Mouse (Mus musculus) lung, embryonic 15.5 days (tissue): ENCODE results near the gene Apol7a. TPM values are rescaled to one million over a fixed set of nuclear protein-coding genes. Genes with fewer than 3 reads are reported as not detected.

ENCODE experiments used
- ATAC-seq: fragments of 200-750 bp; cut with Nextera tagmentation; 2 replicates; pipeline ENCODE4 v1.8.0; 2017; ENCODE audit warnings: moderate number of reproducible peaks, borderline replicate concordance; ENCODE audit not compliant: low FRiP score, low TSS enrichment; ENCODE audit errors: extremely low read depth
- H3K27ac ChIP-seq: fragments of 300-500 bp; sonication (generic); 2 replicates; pipeline ENCODE4 v1.5.1; 2015; ENCODE audit warnings: moderate library complexity, mild to moderate bottlenecking, inconsistent platforms
- H3K27me3 ChIP-seq: fragments of 300-500 bp; sonication (generic); 2 replicates; pipeline ENCODE4 v1.6.1; 2015; ENCODE audit warnings: inconsistent platforms
- H3K36me3 ChIP-seq: fragments of 300-500 bp; sonication (generic); 2 replicates; pipeline ENCODE4 v1.6.1; 2015; ENCODE audit warnings: inconsistent platforms
- H3K4me1 ChIP-seq: fragments of 300-500 bp; sonication (generic); 2 replicates; pipeline ENCODE4 v1.6.1; 2015; ENCODE audit warnings: inconsistent platforms
- H3K4me2 ChIP-seq: fragments of 300-500 bp; sonication (generic); 2 replicates; pipeline ENCODE4 v1.6.1; 2015; ENCODE audit warnings: inconsistent platforms, mild to moderate bottlenecking, moderate library complexity
- H3K4me3 ChIP-seq: fragments of 300-500 bp; sonication (generic); 2 replicates; pipeline ENCODE4 v1.5.1; 2015; ENCODE audit warnings: mild to moderate bottlenecking, inconsistent platforms
- H3K9ac ChIP-seq: fragments of 300-500 bp; sonication (generic); 2 replicates; pipeline ENCODE4 v1.6.1; 2015; ENCODE audit warnings: inconsistent platforms
- H3K9me3 ChIP-seq: fragments of 300-500 bp; sonication (generic); 2 replicates; pipeline ENCODE4 v1.6.1; 2016; ENCODE audit warnings: inconsistent platforms
- WGBS: fragments of 180-500 bp; shearing (Covaris S2); methylation state at CpG from one replicate; pipeline ENCODE4 v1.1.7; 2015; 5-methylcytosine and 5-hydroxymethylcytosine counted together
- polyA plus RNA-seq: library from polyadenylated mRNA; unstranded; fragments of >200 nt; fragmentation: Nextera tagmentation; extraction: Ambion mirVana; gene quantifications from 2 replicates; pipeline ENCODE4 v1.2.1, GENCODE M21; 2015

Apol7a gene
- polyA plus RNA-seq, 1 experiment from 2014 or later: 0.09 TPM

DNA sequence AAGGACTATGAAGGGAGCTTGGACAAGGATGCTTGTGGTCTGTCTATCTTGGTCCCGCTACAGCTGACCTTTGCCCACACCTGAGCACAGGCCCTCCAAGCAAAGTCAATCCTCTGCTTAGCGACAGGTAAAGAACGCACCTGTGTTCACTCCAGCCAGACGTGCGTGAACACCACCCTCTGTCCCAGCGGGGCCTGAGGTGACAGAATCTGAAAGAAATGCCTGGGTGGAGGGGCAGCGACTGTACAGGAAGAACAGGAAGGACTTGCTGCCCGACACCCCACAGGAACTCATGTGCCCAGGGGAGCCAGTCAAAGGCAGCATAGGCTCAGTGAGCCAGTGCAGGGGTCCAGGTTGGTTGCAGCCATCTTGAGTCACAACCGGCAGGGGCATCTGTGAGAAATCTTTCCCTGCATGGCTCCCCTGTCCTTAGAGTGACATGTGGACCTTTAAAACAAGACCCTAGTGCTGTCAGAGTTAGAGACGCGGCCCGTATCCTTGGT is 30.0 kb downstream of the Apol7a start:
- no peaks in the 10 kb centered on the region for H3K9me3 ChIP-seq
- 73% methylated on average over 12 of the region's 12 CpGs for WGBS
- no peak overlapping the region; the same call in 1 of the 2 replicates for H3K27ac ChIP-seq
- no peak overlapping the region for H3K9ac ChIP-seq
- ATAC-seq: no peak
- no peaks in the 10 kb centered on the region for H3K27me3 ChIP-seq
- H3K4me3 ChIP-seq: no peak overlapping the region
- peak overlapping the region; percentile 39 for H3K4me2 ChIP-seq
- H3K4me1 ChIP-seq: peaks cover 25% of the 10 kb centered on the region
- H3K36me3 ChIP-seq: no peaks in the 10 kb centered on the region

DNA sequence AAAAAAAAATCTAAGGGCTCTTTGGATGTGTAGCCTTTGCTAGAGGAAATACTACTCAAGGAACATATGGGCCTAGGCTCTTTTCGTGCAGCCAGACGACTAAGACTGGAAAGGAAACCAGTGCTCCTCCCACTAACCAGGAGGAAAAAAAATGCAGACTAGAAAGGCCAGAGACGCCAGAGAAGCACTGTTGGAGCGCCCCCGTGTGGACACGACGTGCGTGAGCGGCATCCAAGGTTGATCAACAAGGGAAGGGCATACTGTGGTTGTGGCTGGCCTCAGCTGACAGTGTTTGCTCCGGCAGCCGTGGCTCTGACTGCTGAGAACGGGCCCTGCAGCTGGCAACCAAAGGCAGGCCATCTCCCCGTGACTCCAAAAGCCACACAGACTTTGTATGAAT is 30.8 kb downstream of the Apol7a start:
- peak overlapping the region; percentile 97 for H3K27ac ChIP-seq
- no peaks in the 10 kb centered on the region for H3K27me3 ChIP-seq
- H3K9ac ChIP-seq: no peak overlapping the region
- H3K4me1 ChIP-seq: peaks cover 25% of the 10 kb centered on the region
- WGBS: under 1% methylated on average over 13 of the region's 13 CpGs
- H3K9me3 ChIP-seq: no peaks in the 10 kb centered on the region
- peak overlapping the region; percentile 39 for H3K4me2 ChIP-seq
- H3K4me3 ChIP-seq: 0 out of 2 replicates have a peak overlapping the region, but pooled peaks have one; percentile 2
- no peaks in the 10 kb centered on the region for H3K36me3 ChIP-seq
- peak; percentile 46; the same call in 1 of the 2 replicates for ATAC-seq

DNA sequence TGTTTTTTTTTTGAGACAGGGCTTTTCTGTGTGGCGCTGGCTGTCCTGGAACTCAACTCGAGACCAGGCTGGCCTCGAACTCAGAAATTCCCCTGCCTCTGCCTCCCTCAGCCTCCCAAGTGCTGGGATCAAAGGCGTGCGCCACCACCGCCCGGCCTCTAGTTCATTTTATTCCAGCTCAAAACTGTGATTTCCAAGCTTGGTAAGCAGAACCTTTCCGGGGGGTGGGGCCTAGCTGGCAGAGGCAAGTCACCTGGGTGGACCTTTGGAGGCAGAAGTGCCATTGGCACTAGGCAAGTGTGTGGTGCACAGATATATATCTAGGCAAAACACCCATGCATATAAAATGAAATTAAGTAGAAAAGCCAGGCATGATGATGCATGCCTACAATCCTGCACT is 31.4 kb downstream of the Apol7a start:
- Histone ChIP-seq H3K27me3 (no peaks in the 10 kb centered on the region), H3K36me3 (no peaks in the 10 kb centered on the region), H3K27ac (peak overlapping the region; percentile 97), H3K4me1 (peaks cover 25% of the 10 kb centered on the region), H3K4me3 (no peak overlapping the region), H3K4me2 (peak overlapping the region; percentile 63; the same call in 1 of the 2 replicates), H3K9ac (no peak overlapping the region; the same call in 1 of the 2 replicates), H3K9me3 (no peaks in the 10 kb centered on the region)
- ATAC-seq: no peak
- 37% methylated on average over 8 of the region's 8 CpGs for whole genome bisulfite sequencing

DNA sequence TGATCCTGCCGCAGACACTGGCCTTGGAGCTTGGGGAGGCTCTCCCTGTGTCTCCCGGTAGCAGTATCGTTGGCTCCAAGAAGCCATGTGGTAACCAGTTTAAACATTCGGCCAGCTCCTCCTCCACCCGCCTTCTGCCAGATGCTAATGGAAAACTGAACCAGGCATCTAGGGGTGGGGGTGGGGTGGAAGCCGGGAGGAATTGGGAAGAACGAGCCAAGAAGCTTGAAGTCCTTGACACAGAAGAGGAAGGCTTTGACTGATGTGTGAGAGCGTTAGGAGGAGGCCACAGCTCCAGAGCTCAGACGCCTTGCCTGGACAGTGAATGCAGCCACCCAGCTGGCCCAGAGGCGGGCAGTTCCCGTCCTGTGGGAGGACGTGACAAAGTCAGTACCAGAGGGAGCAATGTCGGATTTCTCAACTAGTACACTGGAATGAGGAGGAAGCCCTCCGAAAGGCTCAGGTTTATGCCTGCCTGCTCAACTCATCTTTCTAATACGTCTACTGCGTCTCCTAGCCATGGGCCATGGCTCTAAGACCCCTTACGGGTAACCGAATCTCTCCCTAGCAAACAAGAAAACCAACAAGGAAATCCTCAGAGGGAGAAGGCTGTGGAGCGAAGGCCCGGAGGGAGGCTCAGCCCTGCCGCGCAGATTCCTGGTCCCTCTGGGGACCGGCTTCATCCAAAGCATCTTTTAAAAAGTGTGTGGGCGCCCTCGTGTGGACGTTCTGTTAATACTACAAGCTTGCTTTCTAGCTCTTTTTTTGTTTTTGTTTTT is 32.0 kb downstream of the Apol7a start:
- Histone ChIP-seq H3K27ac (peak overlapping the region; percentile 97), H3K9me3 (no peaks in the 10 kb centered on the region), H3K36me3 (no peaks in the 10 kb centered on the region), H3K4me3 (peak overlapping the region; percentile 28), H3K9ac (peak overlapping the region; percentile 45), H3K4me1 (peaks cover 25% of the 10 kb centered on the region), H3K4me2 (peak overlapping the region; percentile 63), H3K27me3 (no peaks in the 10 kb centered on the region)
- WGBS: 2% methylated on average over 26 of the region's 26 CpGs
- peak; percentile 85 for ATAC-seq

DNA sequence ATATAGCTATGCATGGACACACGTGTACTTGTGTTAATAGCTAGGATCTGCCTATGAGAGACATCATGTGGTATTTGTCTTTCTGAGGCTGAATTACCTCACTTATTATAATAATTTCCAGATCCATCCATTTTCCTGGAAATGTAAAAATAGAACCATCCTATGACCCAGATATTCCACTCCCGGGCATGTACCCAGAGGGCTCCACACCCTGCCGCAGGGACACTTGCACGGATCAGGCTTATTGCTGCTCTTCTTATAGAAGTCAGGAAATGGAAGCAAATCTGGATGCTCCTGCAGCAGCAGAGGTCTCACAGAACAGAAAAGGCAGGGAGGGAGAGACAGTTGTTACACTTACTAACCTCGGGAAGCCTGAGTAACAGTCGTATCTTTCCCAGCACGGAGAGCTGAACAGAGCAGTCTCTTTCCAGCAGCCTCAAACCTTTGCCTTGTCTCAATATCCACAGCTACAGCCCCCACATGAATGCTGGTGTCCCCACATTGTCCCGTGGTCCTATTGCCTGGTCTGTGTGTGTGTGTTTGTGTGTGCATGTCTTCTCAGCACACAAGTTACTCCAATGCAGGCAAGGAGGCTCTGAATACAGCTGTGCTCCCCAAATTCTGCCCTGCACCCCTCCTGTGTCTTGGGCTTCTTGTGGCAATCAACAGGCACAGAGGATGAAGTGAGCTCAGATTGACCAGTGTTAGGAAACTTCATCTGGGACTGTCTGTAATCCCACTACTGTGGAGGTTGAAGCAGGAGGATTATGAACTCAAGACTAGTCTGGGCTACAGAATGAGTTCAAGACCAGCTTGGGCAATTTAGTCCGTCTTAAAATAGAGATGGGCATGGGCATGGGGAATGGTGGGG is 33.0 kb downstream of the Apol7a start:
- ATAC-seq: no peak
- 44% methylated on average over 9 of the region's 9 CpGs for WGBS

DNA sequence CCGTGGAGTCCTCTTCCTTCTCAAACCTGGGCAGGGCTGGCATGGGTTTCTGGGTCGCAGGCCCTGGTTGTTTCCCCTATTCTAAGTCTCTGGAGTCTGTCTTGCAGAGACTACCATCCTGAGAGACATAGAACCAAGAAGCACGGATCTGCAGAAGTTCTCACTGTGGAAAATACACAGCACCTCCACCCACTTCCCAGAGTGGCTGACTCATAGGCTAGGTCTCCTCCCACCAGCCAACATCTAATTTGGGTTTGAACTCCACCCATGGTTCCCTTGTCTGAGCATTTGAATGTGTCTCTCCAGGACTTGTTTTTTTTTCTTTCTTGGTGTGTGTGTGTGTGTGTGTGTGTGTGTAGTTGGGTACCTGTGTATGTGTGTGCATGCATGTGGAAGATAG is 34.9 kb downstream of the Apol7a start:
- no peaks in the 10 kb centered on the region for H3K27me3 ChIP-seq
- no peaks in the 10 kb centered on the region for H3K36me3 ChIP-seq
- H3K4me3 ChIP-seq: no peak overlapping the region
- H3K9me3 ChIP-seq: no peaks in the 10 kb centered on the region
- no peak overlapping the region for H3K27ac ChIP-seq
- no peak for ATAC-seq
- peaks cover 26% of the 10 kb centered on the region for H3K4me1 ChIP-seq
- 70% methylated on average over 3 of the region's 3 CpGs for WGBS
- H3K9ac ChIP-seq: no peak overlapping the region
- no peak overlapping the region for H3K4me2 ChIP-seq

More for the DNA sequence above, 33.0 kb downstream of the Apol7a start:
- H3K9me3 ChIP-seq: no peaks in the 10 kb centered on the region
- H3K9ac ChIP-seq: no peak overlapping the region
- H3K4me2 ChIP-seq: peak overlapping the region; percentile 63
- H3K4me3 ChIP-seq: no peak overlapping the region
- peaks cover 25% of the 10 kb centered on the region for H3K4me1 ChIP-seq
- no peaks in the 10 kb centered on the region for H3K36me3 ChIP-seq
- no peaks in the 10 kb centered on the region for H3K27me3 ChIP-seq
- H3K27ac ChIP-seq: peak overlapping the region; percentile 97

DNA sequence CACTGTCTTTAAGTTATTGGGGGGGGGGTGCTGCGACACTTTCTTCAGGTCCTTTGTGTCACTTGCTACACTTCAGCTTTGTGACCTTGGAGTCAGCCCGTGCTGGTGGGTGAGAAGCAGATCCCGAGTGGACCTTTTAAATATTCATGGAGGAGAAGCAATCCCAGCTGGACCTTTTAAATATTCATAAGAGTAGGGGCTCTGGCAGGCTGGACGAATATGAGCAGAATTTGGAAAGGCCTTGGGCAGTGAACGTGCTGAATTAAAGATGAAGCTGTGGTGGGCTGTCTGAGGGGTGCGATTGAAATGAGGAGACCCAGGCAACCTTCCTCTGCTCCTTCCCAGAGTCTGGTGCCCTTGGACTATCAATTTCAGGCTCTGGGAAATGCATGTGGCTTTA is 35.3 kb downstream of the Apol7a start:
- WGBS: 45% methylated on average over 6 of the region's 6 CpGs
- no peak for ATAC-seq

DNA sequence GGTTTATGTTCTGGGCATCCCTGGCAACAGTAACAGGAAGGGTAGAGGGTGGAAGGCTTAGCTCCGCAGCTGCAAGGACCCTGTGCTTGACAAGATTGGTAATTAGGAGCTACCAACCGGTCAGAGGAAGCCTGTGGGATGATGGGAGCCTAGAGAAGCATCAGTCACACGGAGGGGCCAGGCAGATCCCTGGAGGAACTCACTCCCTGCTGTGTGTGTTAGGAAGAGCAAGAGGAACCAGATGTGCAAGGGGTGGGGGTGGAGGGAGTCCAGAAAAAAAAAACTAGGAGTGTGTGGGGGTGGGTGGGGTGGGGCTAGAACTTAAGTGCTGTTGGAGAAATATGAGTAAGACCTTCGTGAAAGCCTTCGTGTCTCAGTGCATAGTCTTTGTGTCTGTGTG is 36.0 kb downstream of the Apol7a start:
- 16% methylated on average over 5 of the region's 5 CpGs for WGBS
- Histone ChIP-seq H3K36me3 (no peaks in the 10 kb centered on the region), H3K27me3 (no peaks in the 10 kb centered on the region), H3K4me2 (no peak overlapping the region), H3K27ac (no peak overlapping the region), H3K4me3 (no peak overlapping the region), H3K4me1 (peaks cover 25% of the 10 kb centered on the region), H3K9ac (no peak overlapping the region), H3K9me3 (no peaks in the 10 kb centered on the region)
- ATAC-seq: no peak

More for the DNA sequence above, 35.3 kb downstream of the Apol7a start:
- H3K4me2 ChIP-seq: no peak overlapping the region
- H3K27me3 ChIP-seq: no peaks in the 10 kb centered on the region
- no peak overlapping the region for H3K4me3 ChIP-seq
- H3K36me3 ChIP-seq: no peaks in the 10 kb centered on the region
- no peak overlapping the region for H3K9ac ChIP-seq
- no peak overlapping the region for H3K27ac ChIP-seq
- no peaks in the 10 kb centered on the region for H3K9me3 ChIP-seq
- peaks cover 28% of the 10 kb centered on the region for H3K4me1 ChIP-seq

DNA sequence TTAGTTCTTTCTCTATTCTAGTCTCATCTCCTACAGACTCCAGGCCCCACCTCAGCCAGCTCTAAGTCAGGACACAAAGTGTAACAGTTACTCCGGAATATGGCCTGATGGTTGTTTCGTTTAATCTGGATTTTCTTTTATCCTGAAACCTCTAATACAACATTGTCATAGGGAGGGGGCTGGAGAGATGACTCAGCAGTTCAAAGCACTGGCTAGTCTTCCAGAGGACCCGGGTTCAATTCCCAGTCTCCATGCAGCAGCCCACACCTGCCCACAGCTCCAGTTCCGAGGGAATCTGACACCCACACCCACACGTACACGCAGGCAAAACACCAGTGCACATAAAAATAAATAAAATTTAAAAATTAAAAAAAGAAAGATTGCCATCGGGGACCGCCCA is 39.0 kb downstream of the Apol7a start:
- ATAC-seq: no peak
- Histone ChIP-seq H3K4me3 (no peak overlapping the region), H3K4me1 (peaks cover 17% of the 10 kb centered on the region), H3K27me3 (no peaks in the 10 kb centered on the region), H3K9me3 (no peaks in the 10 kb centered on the region), H3K36me3 (no peaks in the 10 kb centered on the region), H3K9ac (no peak overlapping the region), H3K4me2 (no peak overlapping the region), H3K27ac (no peak overlapping the region)
- WGBS: 88% methylated on average over 8 of the region's 8 CpGs

DNA sequence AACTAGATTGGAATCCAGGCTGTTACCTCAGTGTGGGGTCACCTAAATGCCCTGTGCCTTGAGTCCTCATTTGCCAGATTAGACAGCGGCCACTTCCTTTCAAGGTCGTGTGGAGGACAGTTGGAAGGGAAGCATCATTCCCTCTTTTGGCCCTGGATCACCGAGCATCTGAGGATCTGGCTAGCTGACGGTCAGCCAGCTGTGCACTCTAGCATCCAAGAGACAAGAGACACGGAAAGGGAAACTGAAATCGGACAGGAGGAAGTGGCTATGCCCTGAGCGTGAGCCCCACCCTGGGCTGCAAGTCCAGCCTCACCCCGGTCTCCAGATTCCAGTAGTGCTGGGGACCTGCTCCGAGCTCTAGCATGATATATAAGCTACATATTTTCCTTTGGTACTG is 39.4 kb downstream of the Apol7a start:
- Histone ChIP-seq H3K4me3 (no peak overlapping the region), H3K27ac (no peak overlapping the region), H3K4me1 (peaks cover 17% of the 10 kb centered on the region), H3K27me3 (no peaks in the 10 kb centered on the region), H3K9ac (no peak overlapping the region), H3K36me3 (no peaks in the 10 kb centered on the region), H3K4me2 (no peak overlapping the region), H3K9me3 (no peaks in the 10 kb centered on the region)
- ATAC-seq: no peak
- 60% methylated on average over 9 of the region's 9 CpGs for WGBS

DNA sequence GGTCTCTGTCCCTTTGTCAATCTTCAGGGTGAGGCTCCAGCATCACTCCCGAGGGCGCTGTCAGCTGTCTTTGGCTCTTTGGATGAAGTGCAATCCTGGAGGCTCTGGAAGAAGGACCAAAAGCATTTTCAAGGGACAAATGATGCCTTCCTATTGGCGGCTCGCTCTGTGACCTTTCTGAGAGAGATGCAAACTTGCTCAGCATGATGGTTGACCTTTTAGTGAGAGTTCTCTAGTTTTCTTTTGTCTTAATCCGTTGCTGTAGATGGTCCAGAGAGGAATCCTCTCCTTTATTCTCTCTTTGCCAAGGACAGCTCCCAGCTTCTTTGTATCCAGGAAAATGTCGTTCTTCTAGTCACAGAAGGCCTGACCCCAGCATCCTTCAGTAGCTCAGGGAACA is 39.8 kb downstream of the Apol7a start:
- ATAC-seq: no peak
- no peak overlapping the region for H3K27ac ChIP-seq
- no peaks in the 10 kb centered on the region for H3K9me3 ChIP-seq
- 36% methylated on average over 6 of the region's 6 CpGs for WGBS
- peak overlapping the region; percentile 36 for H3K4me3 ChIP-seq
- peak overlapping the region; percentile 71 for H3K4me2 ChIP-seq
- H3K9ac ChIP-seq: peak overlapping the region; percentile 46
- H3K4me1 ChIP-seq: peaks cover 17% of the 10 kb centered on the region
- no peaks in the 10 kb centered on the region for H3K36me3 ChIP-seq
- H3K27me3 ChIP-seq: no peaks in the 10 kb centered on the region
